Mouse (Mus musculus) lung, postnatal 10 days (tissue): Measurements from ENCODE around the gene 4933424G06Rik.
A peak's percentile ranks its signal among the peaks of the same experiment; 100 is the strongest.

Experiments used
- DNase-seq: peaks from one replicate; pipeline ENCODE4 v3.0.0; 2021

4933424G06Rik gene

DNA sequence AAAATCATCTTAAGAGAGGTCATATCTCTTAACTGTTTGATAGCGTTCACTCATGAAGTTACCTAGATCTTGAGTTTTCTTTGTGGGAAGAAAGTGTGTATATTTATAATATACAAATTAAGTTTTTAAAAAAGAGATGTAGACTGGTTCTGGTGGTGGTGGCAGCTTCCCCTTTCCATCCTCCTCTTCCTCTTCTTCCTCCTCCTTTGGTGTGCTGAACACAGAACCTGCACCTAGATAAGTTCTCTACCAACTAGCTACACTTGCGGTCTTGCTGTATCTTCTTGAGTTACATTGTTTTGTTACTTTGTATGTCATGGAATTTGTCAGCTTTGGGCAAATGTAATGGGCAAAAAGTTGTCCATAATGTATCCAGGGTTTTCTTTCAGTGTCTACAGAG, 1.2 kb downstream of the 4933424G06Rik start:
- no peak for DNase-seq

DNA sequence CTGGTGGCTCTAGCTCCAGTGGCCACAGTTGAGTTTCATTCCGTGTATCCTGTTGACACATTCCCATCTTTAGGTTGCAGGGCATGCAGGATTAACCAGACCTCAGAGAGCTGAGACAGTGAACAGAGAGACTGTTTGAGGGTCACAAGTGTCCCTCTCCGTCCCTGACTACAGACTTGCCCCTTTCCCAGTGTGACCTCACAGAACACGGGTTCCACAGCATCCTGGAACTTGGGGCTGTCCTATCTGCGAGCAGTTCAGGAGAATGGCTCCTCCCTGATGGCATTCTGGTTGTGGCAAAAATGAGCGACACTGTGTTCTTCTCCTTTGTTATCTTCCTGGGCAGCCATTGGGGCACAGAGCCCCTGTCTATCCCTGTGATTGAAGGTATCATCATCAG, 4.4 kb downstream of the 4933424G06Rik start, which contains the start of gene Actr1b:
Gene Actr1b, minus strand, starts transcription at position 112 of the 400 bp plus-strand sequence.
- DNase-seq: no peak

DNA sequence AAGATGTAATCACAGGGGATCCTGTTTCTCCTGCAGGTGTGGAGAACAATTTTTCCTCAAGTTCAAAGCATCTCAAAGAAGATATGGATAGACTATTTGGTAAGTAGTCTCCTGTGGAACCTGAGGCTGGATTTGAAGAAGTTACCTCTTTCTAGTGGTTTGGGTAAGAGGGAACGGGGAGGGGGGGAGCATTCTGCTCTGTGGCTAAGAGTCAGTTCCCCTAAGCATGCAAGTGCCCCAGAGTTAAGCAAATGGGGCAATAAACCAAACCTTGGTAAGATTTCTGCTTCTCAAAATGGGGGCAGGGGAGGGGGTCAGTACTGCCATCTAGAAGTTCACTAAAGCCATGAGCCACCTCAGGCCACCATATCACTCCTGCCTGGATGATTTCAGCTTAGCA, 8.8 kb downstream of the 4933424G06Rik start:
- DNase-seq: no peak

DNA sequence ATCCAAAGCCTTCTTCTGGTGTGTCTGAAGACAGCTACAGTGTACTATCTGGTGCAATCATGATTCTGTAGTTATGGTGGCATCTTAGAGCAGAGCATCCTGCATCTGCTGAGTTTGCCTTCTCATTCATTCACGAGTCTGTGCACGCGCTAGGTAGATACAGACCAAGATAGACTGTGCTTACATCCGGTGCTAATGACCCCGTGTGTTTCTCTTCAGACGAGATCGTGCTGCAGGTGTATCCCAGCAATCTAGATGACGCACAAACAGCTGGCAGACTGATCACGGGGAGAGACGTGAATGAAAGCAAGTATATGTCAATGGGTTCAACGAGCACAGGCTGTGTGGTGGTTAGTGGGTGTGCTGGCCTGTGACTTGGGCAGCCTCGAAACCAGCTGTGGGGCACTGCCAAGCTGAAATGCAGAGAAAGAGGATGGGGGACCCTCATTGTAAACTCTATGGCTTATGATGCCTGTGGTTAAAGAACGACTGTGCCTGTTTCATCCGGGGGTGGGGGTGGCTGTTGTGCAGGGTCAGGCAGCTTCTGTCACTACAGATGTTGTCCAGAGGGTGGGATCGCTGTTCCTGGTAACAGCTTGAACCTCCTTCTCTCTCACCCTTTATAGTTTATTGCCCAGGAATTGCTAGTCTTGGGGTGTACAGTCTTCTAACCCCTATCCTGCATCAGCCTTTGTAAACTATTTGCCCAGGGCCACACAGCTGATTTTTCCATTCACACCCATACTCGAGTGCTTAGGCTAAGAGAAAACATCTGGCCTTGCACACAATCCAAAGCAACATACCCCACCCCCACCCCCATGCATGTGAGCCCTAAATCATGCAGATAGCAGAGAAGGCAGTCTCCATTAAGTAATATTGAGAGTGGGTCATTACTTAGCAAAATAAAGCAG, 13.5 kb downstream of the 4933424G06Rik start:
- no peak for DNase-seq

DNA sequence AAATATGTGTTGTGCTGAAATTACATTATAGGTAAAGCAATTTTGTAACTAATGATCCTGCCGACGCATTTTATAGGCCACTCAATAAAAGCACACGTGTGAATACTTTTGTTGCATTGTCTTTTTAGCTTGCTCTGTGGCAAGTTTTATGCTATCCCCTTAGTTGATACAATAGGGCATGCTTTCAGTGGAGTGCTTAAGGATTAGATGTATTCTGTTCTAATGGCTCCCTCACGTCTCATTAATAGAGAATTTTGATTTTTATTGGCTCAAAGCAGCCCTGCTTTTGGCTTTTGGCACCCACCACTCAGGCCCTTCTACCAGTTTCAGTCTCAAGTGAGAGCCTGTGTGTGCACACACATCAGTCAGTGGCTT, 14.1 kb downstream of the 4933424G06Rik start:
- no peak for DNase-seq

DNA sequence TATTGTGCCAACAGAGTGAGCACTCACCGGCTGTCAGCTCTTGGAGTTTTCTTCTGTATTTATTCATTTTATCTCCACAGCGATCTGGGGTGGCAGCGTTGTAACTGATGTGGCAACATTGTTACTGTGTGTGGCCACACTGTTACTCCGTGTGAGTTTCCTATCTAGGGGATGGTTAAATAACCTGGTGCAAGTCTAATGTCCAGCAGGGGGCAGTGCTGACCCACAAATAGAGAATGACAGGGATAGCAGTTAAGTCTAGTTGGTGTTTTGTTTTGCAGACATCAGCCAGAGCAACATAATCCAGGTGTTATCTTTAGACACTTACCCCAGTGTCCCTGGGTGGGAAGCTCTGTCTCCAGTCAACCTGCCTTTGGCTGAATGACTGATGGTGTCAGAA, 27.4 kb downstream of the 4933424G06Rik start:
- peak; percentile 87 for DNase-seq

DNA sequence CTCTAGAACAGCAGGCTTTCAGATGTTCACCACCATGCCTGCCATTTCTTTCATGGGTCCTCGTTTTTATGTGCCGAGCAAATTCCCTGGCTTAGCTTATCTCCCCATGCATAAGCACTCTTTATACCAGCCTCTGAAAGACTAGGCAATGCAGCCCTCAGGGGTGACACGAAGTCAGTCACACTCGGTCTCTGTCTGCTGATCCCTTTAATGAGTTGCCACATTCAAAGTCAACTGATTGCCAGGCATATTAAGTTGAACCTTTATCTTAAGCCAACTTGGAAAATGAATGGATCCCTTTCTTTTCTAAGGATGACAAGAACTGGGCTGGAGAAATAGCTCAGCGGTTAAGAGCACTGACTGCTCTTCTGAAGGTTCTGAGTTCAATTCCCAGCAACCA, 29.3 kb downstream of the 4933424G06Rik start:
- DNase-seq: no peak

DNA sequence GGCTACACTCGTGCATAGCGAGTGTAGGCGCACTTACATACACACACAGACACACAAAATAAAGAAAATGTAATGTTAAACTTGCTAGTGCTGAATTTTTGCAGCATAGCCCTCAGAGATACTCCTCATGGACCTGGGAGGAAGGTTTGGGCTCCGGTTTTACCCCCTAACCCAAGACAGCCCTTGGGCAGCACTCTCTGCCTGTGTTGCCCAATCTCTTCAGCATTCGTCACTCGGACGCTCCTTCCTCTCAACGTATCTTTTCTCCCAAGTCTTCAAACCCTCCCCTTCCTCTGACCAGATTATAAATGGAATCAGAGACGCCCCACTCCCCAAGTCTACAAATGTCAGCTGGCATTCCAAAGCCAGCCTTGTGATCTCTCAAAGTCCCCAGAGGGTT, 33.1 kb downstream of the 4933424G06Rik start:
- DNase-seq: no peak

DNA sequence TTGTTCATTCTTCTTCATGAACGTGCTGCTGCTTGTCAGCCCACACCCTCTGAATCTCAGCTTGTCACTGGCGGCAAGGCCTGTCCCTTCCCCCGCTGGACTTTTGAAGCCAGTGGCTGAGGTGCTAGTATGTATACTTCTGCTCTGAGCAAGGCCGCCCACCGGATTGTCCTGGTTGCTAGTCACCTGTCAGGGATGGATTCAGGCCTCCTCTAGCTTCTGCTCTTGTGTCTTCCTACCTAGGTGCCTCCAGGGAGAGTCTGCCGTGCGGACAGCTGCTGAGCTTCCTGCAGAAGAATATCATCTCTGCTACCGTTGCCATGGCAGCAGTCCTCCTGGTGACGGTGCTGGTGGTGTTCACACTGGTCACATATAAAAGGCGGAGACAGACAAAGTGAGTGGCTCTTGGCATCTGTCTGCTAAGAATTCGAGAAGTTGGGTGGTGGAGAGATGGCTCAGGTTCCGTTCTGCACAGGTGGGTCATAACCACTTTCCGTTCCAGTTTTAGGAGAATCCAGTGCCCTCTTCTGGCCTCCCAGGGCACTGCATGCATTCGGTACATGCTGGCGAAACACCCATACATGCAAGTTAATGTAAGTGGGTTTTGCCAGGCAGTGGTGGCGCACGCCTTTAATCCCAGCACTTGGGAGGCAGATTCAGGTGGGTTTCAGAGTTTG, 34.5 kb downstream of the 4933424G06Rik start:
- DNase-seq: peak; percentile 78

DNA sequence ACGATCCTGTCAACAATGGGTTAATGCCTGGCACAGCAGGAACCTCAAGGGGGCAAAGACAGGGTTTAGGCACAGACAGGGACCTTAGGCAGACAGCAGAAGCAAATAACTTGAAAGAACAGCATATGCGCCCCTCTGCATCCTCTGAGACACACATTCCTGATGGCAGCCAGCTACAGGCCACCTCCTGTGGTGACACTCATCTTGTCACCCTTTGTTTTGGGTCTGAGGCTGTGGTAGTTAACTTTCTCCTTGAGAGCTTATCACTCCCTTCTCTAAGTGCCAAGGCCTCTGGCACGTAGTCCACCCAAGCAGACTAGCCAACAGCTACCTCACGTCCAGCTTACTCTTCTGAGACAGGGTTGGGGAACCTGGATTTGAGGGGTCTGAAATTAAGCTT, 35.7 kb downstream of the 4933424G06Rik start:
- no peak for DNase-seq

DNA sequence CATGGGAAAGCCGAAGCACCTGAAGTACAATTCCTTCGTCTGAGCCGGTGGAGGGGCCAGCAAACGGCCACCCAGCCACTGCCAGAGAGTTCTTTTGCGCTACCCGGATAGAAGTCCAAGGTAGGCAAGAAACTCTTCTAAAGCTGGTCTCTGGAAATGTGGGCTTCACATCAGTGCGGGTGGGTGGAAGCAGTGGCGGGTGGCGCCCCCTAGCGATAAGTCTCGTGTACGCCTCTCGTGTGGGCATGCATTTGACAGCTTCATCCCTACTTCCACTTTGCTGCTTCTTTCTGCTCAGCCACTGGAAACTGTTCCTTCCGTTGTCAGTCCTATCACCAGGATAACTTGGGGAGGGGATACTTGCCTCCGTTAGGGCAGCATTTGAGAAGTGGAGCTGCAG, 36.5 kb downstream of the 4933424G06Rik start:
- DNase-seq: peak; percentile 46

DNA sequence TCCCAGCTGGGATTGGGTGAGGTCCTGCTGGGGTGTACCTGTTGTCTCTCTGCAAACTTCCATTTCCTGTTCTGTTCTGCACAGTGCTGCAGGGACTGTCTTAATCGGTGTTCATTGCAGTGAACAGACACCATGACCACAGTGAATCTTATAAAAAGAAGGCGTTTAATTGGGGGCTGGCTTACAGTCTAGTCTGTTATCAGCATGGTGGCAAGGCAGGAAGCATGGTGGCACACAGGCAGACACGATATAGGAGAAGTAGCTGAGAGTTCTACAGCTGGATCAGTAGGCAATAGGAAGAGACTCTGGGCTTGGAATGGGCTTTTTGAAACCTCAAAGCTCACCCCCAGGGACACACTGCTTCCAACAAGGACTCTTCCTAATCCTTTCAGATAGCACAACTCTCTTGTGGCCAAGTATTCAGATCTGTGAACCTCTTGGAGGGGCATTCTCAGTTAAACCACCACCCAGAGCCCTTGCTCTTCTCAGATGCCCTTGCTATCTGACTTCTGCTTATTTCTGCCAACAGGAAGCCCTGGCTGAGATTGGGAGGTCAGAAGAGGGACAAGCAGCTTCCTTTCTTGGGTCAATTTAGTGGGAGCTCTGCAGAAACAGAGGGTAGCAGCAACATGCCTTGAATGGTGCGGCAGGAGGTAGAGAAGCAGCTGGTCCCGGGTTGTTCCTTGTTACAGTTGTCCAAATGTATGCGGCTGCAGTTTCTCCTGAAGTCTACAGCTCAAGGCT, 44.2 kb downstream of the 4933424G06Rik start:
- no peak for DNase-seq

DNA sequence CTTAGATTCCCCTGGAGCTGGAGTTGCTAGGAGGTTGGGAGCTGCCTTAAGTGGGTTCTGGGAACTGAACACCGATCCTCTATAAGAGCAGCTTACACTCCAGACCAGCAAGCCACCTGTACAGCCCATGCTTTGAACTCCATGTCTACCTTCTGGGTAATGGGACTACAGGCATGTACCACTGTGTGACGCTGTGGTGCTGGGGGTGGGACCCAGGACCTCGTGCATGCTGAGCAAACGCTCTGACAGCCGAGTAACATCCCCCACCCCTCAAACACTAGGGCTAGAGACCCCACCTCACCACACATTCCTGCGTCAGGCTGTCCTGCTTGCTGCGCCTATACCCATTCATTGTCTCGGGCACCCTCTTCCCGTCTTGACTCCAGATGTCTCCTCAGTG, 48.6 kb downstream of the 4933424G06Rik start:
- DNase-seq: no peak

DNA sequence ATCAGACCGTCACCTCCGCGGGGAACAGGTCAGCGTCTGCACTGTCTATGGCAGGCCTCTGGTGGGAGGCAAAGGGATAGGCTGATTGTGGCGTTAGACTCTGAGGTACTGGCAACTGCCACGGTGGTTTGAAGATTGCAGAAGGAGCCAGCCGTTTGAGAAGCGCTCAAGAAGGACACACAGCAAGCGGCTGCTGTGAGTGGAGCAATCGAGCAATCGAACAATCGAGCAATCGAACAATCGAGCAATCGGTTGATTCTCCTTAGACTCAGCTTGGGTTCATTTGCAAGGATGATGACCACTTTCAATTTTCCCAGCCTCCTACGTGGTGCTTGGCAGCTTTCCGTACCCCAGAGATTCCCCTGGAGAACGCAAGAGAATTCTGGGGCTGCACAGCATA, 49.1 kb downstream of the 4933424G06Rik start:
- DNase-seq: no peak

DNA sequence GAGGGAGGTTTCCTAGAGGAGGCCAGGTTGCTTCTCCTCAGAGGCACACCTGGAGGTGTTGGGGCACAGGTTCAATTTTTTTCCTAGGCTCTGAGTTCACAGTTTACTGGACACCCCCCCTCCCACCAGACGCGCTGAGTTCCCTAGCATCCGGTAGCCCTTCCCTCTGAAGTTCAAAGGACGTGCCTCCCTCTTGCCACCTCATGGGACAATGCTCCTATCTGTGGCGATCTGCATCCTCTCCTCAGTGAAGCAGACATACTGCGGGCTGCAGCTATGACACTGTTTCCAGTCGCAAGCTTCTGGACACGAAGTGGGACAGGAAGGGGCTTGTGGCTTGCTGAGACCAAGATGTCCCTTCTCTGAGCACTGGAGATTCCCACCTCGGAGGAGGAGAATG, 50.5 kb downstream of the 4933424G06Rik start:
- no peak for DNase-seq

DNA sequence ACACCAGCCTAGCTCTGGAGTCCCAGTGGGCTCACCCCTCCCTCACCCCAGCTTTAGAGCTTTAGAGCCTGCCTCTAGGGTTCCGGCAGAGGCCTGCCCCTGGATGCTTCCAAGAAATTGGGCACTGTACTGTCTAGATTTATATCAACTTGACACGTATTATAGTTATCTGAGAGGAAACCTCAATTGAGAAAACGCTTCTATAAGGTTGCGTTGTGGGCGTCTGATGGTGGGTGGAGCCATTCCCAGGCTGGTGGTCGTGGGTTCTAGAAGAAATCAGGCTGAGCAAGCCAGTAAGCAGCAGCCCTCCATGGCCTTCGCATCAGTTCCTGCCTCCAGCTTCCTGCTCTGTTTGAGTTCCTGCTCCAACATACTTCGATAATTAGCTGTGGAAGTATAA, 51.1 kb downstream of the 4933424G06Rik start:
- no peak for DNase-seq

DNA sequence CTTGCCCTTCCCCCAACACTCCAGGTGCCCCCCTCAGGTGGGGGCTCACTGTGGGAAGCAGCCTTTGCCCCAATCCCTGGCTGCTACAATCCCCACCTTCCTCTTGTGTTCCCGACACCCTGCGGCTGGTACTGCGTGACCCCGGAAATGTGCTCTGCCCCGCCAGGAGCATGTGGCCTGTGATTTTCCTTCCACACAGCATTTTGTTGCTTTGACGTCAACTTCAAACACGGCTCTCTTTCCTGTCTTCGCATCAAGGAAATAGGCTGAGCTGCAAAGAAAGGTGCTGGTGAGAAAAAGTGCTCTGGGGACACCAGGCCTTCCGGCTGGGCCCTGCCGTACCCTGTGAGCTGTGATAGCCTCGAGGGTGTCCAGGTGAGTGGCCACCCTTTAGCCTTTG, 51.6 kb downstream of the 4933424G06Rik start, which contains the start of gene Zap70:
Gene Zap70, plus strand, starts transcription at position 231 of the 400 bp plus-strand sequence.
- no peak for DNase-seq

DNA sequence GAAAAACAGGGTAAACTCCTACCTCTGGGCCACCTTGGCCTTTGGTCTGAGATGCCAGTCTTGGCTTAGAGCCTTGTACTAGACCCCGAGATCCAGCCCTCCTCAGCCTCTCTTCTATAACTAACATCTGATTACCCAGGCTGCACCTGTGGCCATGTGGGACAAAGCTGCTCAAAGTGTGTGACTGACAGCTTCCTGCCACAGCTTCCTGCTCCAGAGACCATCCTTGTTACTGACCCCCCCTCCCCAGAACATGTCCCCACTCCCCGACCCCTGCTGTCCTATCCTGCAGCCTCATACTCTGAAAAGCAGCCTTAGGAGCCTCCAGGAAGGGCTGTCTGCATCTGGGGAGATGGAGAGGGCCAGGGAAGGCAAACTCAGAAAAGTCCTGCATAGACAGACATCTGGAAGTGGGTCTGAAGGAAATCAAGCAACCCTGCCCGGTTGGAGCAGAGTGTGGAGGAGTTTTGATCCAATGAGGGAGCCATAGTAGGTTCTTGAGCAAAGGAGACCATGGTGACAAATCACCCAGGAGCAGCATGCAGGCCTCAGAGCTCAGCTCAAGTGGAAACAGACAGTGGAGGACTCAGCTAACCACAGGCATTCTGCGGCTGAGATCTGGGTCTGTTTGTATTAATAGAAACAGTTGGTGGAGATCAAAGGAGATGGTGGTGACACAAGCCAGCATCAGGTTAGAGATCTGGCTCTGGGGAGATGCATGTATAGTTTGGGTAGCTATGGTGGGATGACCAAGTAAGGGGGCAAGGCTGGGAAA, 56.7 kb downstream of the 4933424G06Rik start:
- DNase-seq: no peak

DNA sequence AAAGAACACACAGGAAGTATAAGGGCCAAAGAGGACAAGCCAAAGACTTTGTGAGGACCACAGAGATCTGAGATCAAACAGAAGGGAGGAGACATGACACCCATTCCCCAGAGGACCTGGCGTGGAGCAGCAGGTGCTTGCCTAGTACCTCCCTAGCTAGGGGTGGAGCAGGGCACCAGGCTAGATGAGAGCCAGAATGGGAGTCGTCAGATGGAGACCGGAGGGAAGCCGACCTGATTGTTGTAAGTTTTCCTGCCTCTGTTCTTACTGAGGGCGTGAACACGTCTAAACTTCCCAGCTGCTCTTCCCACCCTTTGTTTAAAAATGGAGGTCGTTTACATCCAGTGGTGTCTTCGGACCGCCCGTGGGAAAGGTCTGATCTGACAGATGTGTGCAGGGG, 57.4 kb downstream of the 4933424G06Rik start:
- no peak for DNase-seq

DNA sequence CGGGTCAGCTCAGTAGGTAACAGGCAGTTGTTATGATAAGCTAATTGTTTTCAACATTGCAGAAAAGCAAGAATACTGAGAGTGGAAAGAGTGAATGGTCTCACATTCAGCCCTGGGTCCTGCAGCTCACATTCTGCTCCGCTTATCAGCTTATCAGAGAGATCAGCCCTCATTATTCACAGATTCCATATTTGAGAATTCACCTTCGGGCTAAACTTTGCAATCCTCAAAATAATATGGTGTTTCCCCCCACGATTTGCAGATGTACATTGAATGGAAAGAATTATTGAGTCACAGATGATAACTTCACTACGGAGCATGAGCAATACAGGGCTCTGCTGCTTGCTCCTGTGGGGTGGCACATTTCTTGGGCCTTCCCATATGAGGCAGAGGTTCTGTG, 58.8 kb downstream of the 4933424G06Rik start:
- no peak for DNase-seq

DNA sequence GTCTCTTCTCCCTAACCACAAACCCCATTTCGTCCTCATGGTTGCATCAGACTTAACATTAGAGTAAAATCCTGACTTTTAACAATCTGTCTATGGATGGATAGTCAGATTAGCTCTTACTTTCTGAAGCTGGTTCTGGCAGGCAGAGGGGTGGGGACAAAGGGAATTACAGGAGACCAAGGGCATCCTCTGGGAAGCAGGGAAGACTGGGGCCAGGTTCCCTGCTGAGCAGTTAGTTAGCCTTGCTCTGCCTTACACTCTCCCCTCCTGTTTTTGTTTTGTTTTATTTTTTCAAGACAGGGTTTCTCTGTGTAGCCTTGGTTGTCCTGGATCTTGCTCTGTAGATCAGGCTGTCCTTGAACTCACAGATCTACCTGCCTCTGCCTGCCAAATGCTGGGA, 60.0 kb downstream of the 4933424G06Rik start:
- no peak for DNase-seq

DNA sequence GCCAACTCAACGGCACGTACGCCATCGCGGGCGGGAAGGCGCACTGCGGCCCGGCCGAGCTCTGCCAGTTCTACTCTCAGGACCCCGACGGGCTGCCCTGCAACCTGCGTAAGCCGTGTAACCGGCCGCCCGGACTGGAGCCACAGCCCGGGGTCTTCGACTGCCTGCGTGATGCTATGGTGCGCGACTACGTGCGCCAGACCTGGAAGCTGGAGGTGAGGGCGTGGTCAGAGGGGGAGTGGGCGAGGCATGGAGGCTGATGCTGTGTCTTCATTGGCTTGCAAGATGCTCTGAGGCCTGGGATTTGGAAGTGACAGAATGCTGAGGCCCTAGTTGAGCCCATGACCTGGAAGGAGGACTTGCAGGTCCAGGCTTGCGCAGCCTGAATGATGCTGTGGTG, 61.0 kb downstream of the 4933424G06Rik start:
- DNase-seq: no peak
